Mouse (Mus musculus): ENCODE data around the gene Hdac1. TPM values are rescaled to one million over a fixed set of nuclear protein-coding genes. Genes with fewer than 3 reads are reported as not detected.
A peak's percentile ranks its signal among the peaks of the same experiment; 100 is the strongest.
"Not testable (repeated sequence)": the region's sequence is repeated elsewhere in the genome, so short reads cannot be mapped to it uniquely, and the experiment has no call there.

Hdac1 gene
- polyA plus RNA-seq, 1 experiment from 2014 or later: 140 TPM

GRCm38 (mm10) chr4:129557256-129557808 is 14.8 kb upstream of the Hdac1 start:
- H3K27ac ChIP-seq (ENCODE audit: poor library complexity, severe bottlenecking): no peak overlapping the region
- H3K4me1 ChIP-seq (replicated peaks): peaks cover 17% of the 10 kb centered on the region
- H3K4me2 ChIP-seq: peak overlapping the region; percentile 92
- WGBS: 64% methylated on average over 9 of the region's 9 CpGs
- no peaks in the 10 kb centered on the region for H3K9me3 ChIP-seq (replicated peaks)
- no peak overlapping the region for H3K9ac ChIP-seq
- peak overlapping the region; percentile 53; the same call in 1 of the 2 replicates for H3K4me3 ChIP-seq
- peaks cover 5% of the 10 kb centered on the region; the same call in 1 of the 2 replicates for H3K27me3 ChIP-seq (replicated peaks)
- ATAC-seq (ENCODE audit: insufficient number of reproducible peaks, low FRiP score): peak; percentile 22; the same call in 1 of the 2 replicates
- no peaks in the 10 kb centered on the region for H3K36me3 ChIP-seq

GRCm38 (mm10) chr4:129556532-129557223 is 14.2 kb upstream of the Hdac1 start:
- peak overlapping the region; percentile 60 for H3K9ac ChIP-seq
- 9% methylated on average over 32 of the region's 33 CpGs for WGBS
- peak overlapping the region; percentile 92 for H3K4me2 ChIP-seq

GRCm38 (mm10) chr4:129555862-129556531 is 13.5 kb upstream of the Hdac1 start:
- Histone ChIP-seq H3K27me3 (replicated peaks) (peaks cover 5% of the 10 kb centered on the region; the same call in 1 of the 2 replicates), H3K4me1 (replicated peaks) (peaks cover 17% of the 10 kb centered on the region), H3K9me3 (replicated peaks) (no peaks in the 10 kb centered on the region), H3K4me2 (peak overlapping the region; percentile 92), H3K9ac (peak overlapping the region; percentile 69), H3K4me3 (peak overlapping the region; percentile 53), H3K27ac (ENCODE audit: poor library complexity, severe bottlenecking) (0 out of 2 replicates have a peak overlapping the region, but pooled peaks have one; percentile 26), H3K36me3 (no peaks in the 10 kb centered on the region)
- under 1% methylated on average over 24 of the region's 24 CpGs for WGBS
- ATAC-seq (ENCODE audit: insufficient number of reproducible peaks, low FRiP score): peak; percentile 57

More at GRCm38 (mm10) chr4:129556532-129557223, 14.2 kb upstream of the Hdac1 start:
- Histone ChIP-seq H3K27ac (ENCODE audit: poor library complexity, severe bottlenecking) (peak overlapping the region; percentile 22; the same call in 1 of the 2 replicates), H3K36me3 (no peaks in the 10 kb centered on the region), H3K4me3 (peak overlapping the region; percentile 53), H3K4me1 (replicated peaks) (peaks cover 17% of the 10 kb centered on the region), H3K27me3 (replicated peaks) (peaks cover 5% of the 10 kb centered on the region; the same call in 1 of the 2 replicates), H3K9me3 (replicated peaks) (no peaks in the 10 kb centered on the region)
- peak; percentile 87 for ATAC-seq (ENCODE audit: insufficient number of reproducible peaks, low FRiP score)

- Histone ChIP-seq H3K4me3 (peak overlapping the region; percentile 53), H3K36me3 (no peaks in the 10 kb centered on the region), H3K4me2 (peak overlapping the region; percentile 92), H3K27me3 (replicated peaks) (peaks cover 5% of the 10 kb centered on the region; the same call in 1 of the 2 replicates), H3K9ac (peak overlapping the region; percentile 69; the same call in 1 of the 2 replicates), H3K27ac (ENCODE audit: poor library complexity, severe bottlenecking) (no peak overlapping the region), H3K9me3 (replicated peaks) (no peaks in the 10 kb centered on the region), H3K4me1 (replicated peaks) (peaks cover 17% of the 10 kb centered on the region)
- WGBS: 3% methylated on average over 16 of the region's 16 CpGs
- ATAC-seq (ENCODE audit: insufficient number of reproducible peaks, low FRiP score): peak; percentile 23; the same call in 1 of the 2 replicates
These were observed 12.9 kb upstream of the Hdac1 start for GRCm38 (mm10) chr4:129555421-129555861.

GRCm38 (mm10) chr4:129554512-129554911 is 12.0 kb upstream of the Hdac1 start:
- WGBS: 89% methylated on average over 6 of the region's 6 CpGs
- H3K4me1 ChIP-seq (replicated peaks): peaks cover 23% of the 10 kb centered on the region
- not testable (repeated sequence) for ATAC-seq (ENCODE audit: insufficient number of reproducible peaks, low FRiP score)

GRCm38 (mm10) chr4:129550295-129550694 is 7.8 kb upstream of the Hdac1 start:
- 58% methylated on average over 1 of the region's 1 CpGs for WGBS
- Histone ChIP-seq H3K9me3 (replicated peaks) (no peaks in the 10 kb centered on the region), H3K4me2 (no peak overlapping the region), H3K27me3 (replicated peaks) (peaks cover 5% of the 10 kb centered on the region; the same call in 1 of the 2 replicates), H3K27ac (ENCODE audit: poor library complexity, severe bottlenecking) (no peak overlapping the region), H3K36me3 (no peaks in the 10 kb centered on the region), H3K4me3 (no peak overlapping the region), H3K4me1 (replicated peaks) (peaks cover 6% of the 10 kb centered on the region), H3K9ac (no peak overlapping the region)
- ATAC-seq (ENCODE audit: insufficient number of reproducible peaks, low FRiP score): no peak

More at GRCm38 (mm10) chr4:129554512-129554911, 12.0 kb upstream of the Hdac1 start:
- H3K4me3 ChIP-seq; H3K9ac ChIP-seq; H3K27ac ChIP-seq (ENCODE audit: poor library complexity, severe bottlenecking); H3K36me3 ChIP-seq; H3K27me3 ChIP-seq (replicated peaks); H3K9me3 ChIP-seq (replicated peaks); H3K4me2 ChIP-seq: not testable (repeated sequence)

GRCm38 (mm10) chr4:129549306-129549705 is 6.8 kb upstream of the Hdac1 start:
- no peaks in the 10 kb centered on the region for H3K27me3 ChIP-seq (replicated peaks)
- no peaks in the 10 kb centered on the region for H3K36me3 ChIP-seq
- no peak overlapping the region for H3K27ac ChIP-seq (ENCODE audit: poor library complexity, severe bottlenecking)
- WGBS: 88% methylated on average over 2 of the region's 2 CpGs
- no peak overlapping the region for H3K4me3 ChIP-seq
- H3K4me1 ChIP-seq (replicated peaks): peaks cover 6% of the 10 kb centered on the region; the same call in 1 of the 2 replicates
- no peak overlapping the region for H3K4me2 ChIP-seq
- ATAC-seq (ENCODE audit: insufficient number of reproducible peaks, low FRiP score): no peak
- no peak overlapping the region for H3K9ac ChIP-seq
- no peaks in the 10 kb centered on the region for H3K9me3 ChIP-seq (replicated peaks)

GRCm38 (mm10) chr4:129547631-129548030 is 5.1 kb upstream of the Hdac1 start:
- not testable (repeated sequence) for H3K27me3 ChIP-seq (replicated peaks); H3K9me3 ChIP-seq (replicated peaks); H3K36me3 ChIP-seq; H3K4me1 ChIP-seq (replicated peaks); H3K9ac ChIP-seq; H3K4me2 ChIP-seq; H3K4me3 ChIP-seq; ATAC-seq (ENCODE audit: insufficient number of reproducible peaks, low FRiP score); H3K27ac ChIP-seq (ENCODE audit: poor library complexity, severe bottlenecking)
- WGBS: 77% methylated on average over 4 of the region's 4 CpGs

GRCm38 (mm10) chr4:129544106-129544505 is 1.6 kb upstream of the Hdac1 start:
- peaks cover 12% of the 10 kb centered on the region for H3K36me3 ChIP-seq
- no peak overlapping the region for H3K4me2 ChIP-seq
- H3K9me3 ChIP-seq (replicated peaks): no peaks in the 10 kb centered on the region
- 82% methylated on average over 4 of the region's 4 CpGs for WGBS
- H3K4me1 ChIP-seq (replicated peaks): peaks cover 20% of the 10 kb centered on the region
- no peak overlapping the region for H3K4me3 ChIP-seq
- H3K27me3 ChIP-seq (replicated peaks): no peaks in the 10 kb centered on the region
- no peak for ATAC-seq (ENCODE audit: insufficient number of reproducible peaks, low FRiP score)
- H3K9ac ChIP-seq: no peak overlapping the region
- no peak overlapping the region for H3K27ac ChIP-seq (ENCODE audit: poor library complexity, severe bottlenecking)

- peak overlapping the region; percentile 94 for H3K4me3 ChIP-seq
- ATAC-seq (ENCODE audit: insufficient number of reproducible peaks, low FRiP score): peak; percentile 23; the same call in 1 of the 2 replicates
- H3K9me3 ChIP-seq (replicated peaks): no peaks in the 10 kb centered on the region
- no peaks in the 10 kb centered on the region for H3K27me3 ChIP-seq (replicated peaks)
- H3K9ac ChIP-seq: peak overlapping the region; percentile 95
- H3K4me2 ChIP-seq: peak overlapping the region; percentile 90
- WGBS: under 1% methylated on average over 29 of the region's 30 CpGs
- H3K36me3 ChIP-seq: peaks cover 27% of the 10 kb centered on the region
- H3K27ac ChIP-seq (ENCODE audit: poor library complexity, severe bottlenecking): peak overlapping the region; percentile 76
- H3K4me1 ChIP-seq (replicated peaks): peaks cover 20% of the 10 kb centered on the region
These were observed 483 bp downstream of the Hdac1 start for GRCm38 (mm10) chr4:129541868-129542591.
